Comparison of ENCODE assay signal across 7 mouse cellular contexts in genomic region chr13:64153083-64153682, GRCm38 (mm10). TPM values are rescaled to one million over a fixed set of nuclear protein-coding genes. Genes with fewer than 3 reads are reported as not detected.
DNase-seq lines count a peak whose midpoint lies in the region; ATAC-seq lines count a peak whose summit lies in the region.

TSS of gene Zfp367 (minus strand) at chr13:64153202.

- H3K4me2 ChIP-seq in embryonic facial prominence, embryonic 11.5 days (ENCODE audit: low read depth, low read length): peak within 1 kb of the TSS; percentile 90
- peak within 1 kb of the TSS; percentile 94 for H3K4me2 ChIP-seq in midbrain, embryonic 13.5 days (replicated peaks)

- peak within 1 kb of the TSS; percentile 93 for H3K4me3 ChIP-seq in embryonic facial prominence, embryonic 11.5 days (ENCODE audit: low read depth, low read length)
- H3K4me3 ChIP-seq in limb, embryonic 10.5 days: peak within 1 kb of the TSS; percentile 96
- peak within 1 kb of the TSS; percentile 89 for H3K4me3 ChIP-seq in midbrain, embryonic 13.5 days (replicated peaks)

- no peaks in the 10 kb centered on the region for H3K4me1 ChIP-seq in embryonic facial prominence, embryonic 11.5 days (ENCODE audit: control insufficient read depth, insufficient read depth, low read length)
- H3K4me1 ChIP-seq in limb, embryonic 10.5 days: peaks cover 39% of the 10 kb centered on the region
- peaks cover 18% of the 10 kb centered on the region for H3K4me1 ChIP-seq in midbrain, embryonic 13.5 days (replicated peaks)

- peak within 1 kb of the TSS; percentile 75 for H3K9ac ChIP-seq in embryonic facial prominence, embryonic 11.5 days (replicated peaks; ENCODE audit: low read length)
- peak within 1 kb of the TSS; percentile 78 for H3K9ac ChIP-seq in midbrain, embryonic 13.5 days (replicated peaks)

- no peaks in the 10 kb centered on the region for H3K9me3 ChIP-seq in embryonic facial prominence, embryonic 11.5 days (replicated peaks; ENCODE audit: control insufficient read depth, low read length)
- H3K9me3 ChIP-seq in limb, embryonic 10.5 days (replicated peaks): no peaks in the 10 kb centered on the region
- H3K9me3 ChIP-seq in midbrain, embryonic 13.5 days: no peaks in the 10 kb centered on the region

- H3K27ac ChIP-seq in embryonic facial prominence, embryonic 11.5 days (replicated peaks; ENCODE audit: low read depth, low read length): peak within 1 kb of the TSS; percentile 88
- peak within 1 kb of the TSS; percentile 95 for H3K27ac ChIP-seq in limb, embryonic 10.5 days
- H3K27ac ChIP-seq in midbrain, embryonic 13.5 days: peak within 1 kb of the TSS; percentile 67

- 0% methylated on average over 55 of the region's 56 CpGs for WGBS in embryonic facial prominence, embryonic 11.5 days
- WGBS in limb, embryonic 10.5 days: under 1% methylated on average over 56 of the region's 56 CpGs
- WGBS in midbrain, embryonic 13.5 days: under 1% methylated on average over 53 of the region's 56 CpGs

- peak; percentile 99 for DNase-seq in adrenal gland, postnatal 14 days
- DNase-seq in embryonic facial prominence, embryonic 11.5 days (ENCODE audit: low spot score): peak; percentile 98
- DNase-seq in kidney, adult 11 months: peak; percentile 99
- peak; percentile 99 for DNase-seq in limb, embryonic 10.5 days (ENCODE audit: low spot score)
- DNase-seq in spleen, adult 12 weeks (ENCODE audit: low spot score): peak; percentile 95

- H3K27me3 ChIP-seq in embryonic facial prominence, embryonic 11.5 days (ENCODE audit: control insufficient read depth, insufficient read depth, low read length): no peaks in the 10 kb centered on the region
- H3K27me3 ChIP-seq in limb, embryonic 10.5 days (ENCODE audit: low read depth, poor library complexity, severe bottlenecking): no peaks in the 10 kb centered on the region
- peaks cover 8% of the 10 kb centered on the region; the same call in 1 of the 2 replicates for H3K27me3 ChIP-seq in midbrain, embryonic 13.5 days

- peak; percentile 95 for ATAC-seq in embryonic facial prominence, embryonic 11.5 days (replicated peaks; ENCODE audit: insufficient number of reproducible peaks, low FRiP score, low TSS enrichment, low read depth)
- peak; percentile 80 for ATAC-seq in granulocyte monocyte progenitor cell, adult 5-6 weeks (replicated peaks; ENCODE audit: poor library complexity, severe bottlenecking)
- ATAC-seq in midbrain, embryonic 13.5 days: peak; percentile 98

- no peaks in the 10 kb centered on the region for H3K36me3 ChIP-seq in embryonic facial prominence, embryonic 11.5 days (replicated peaks; ENCODE audit: control insufficient read depth, insufficient read depth, low read depth, low read length)
- 0 out of 2 replicates have a peak, but pooled peaks cover 4% of the 10 kb centered on the region for H3K36me3 ChIP-seq in limb, embryonic 10.5 days
- H3K36me3 ChIP-seq in midbrain, embryonic 13.5 days: no peaks in the 10 kb centered on the region

RNA-seq across cellular contexts. Expression of gene Zfp367, which starts in this region (rescaled TPM):
- total RNA-seq in adrenal gland, postnatal 14 days (2021): 28.8 and 30.8 TPM in 2 replicates
- 17.9 and 18.7 TPM in 2 replicates for polyA plus RNA-seq in embryonic facial prominence, embryonic 11.5 days (2014; fragmentation: Nextera tagmentation; extraction: Ambion mirVana)
- 23.9 and 35.8 TPM in 2 replicates for total RNA-seq in granulocyte monocyte progenitor cell, adult 5-6 weeks (2014; fragmentation: Nextera tagmentation)
- total RNA-seq in granulocyte monocyte progenitor cell, adult 5-6 weeks (2017): 45.3 and 50.9 TPM in 2 replicates
- polyA plus RNA-seq in limb, embryonic 10.5 days (2016; fragmentation: Nextera tagmentation; extraction: Ambion mirVana): 11.2 and 12.6 TPM in 2 replicates
- 7.8 and 8.0 TPM in 2 replicates for polyA plus RNA-seq in midbrain, embryonic 13.5 days (2015; fragmentation: Nextera tagmentation; extraction: Ambion mirVana)

Comparison
In these comparisons a context has a peak if more than half of its experiments do, and no peak if none do; other contexts are left out.
1. Peak in every context shown above with its lines: DNase-seq, ATAC-seq, H3K4me3 ChIP-seq and H3K27ac ChIP-seq.